Mouse (Mus musculus): ENCODE data around the gene Gm3476.
A peak's percentile ranks its signal among the peaks of the same experiment; 100 is the strongest.
"Not testable (repeated sequence)": the region's sequence is repeated elsewhere in the genome, so short reads cannot be mapped to it uniquely, and the experiment has no call there.

The Gm3476 gene

GRCm38 (mm10) chr14:6125707-6126106, at the start of gene Gm3476:
Gene Gm3476 (minus strand): TSS chr14:6125807.
- not testable (repeated sequence) for DNase-seq

GRCm38 (mm10) chr14:6163538-6163937, 37.9 kb upstream of the Gm3476 start:
- peak; percentile 2 for DNase-seq

GRCm38 (mm10) chr14:6161085-6161484, 35.5 kb upstream of the Gm3476 start:
- not testable (repeated sequence) for DNase-seq

GRCm38 (mm10) chr14:6108272-6108925, 17.2 kb downstream of the Gm3476 start, which contains the start of gene Gm3468:
Gene Gm3468 (minus strand): TSS chr14:6108665.
- peak; percentile 54 for DNase-seq

- not testable (repeated sequence) for DNase-seq
Observed at GRCm38 (mm10) chr14:6107500-6107899, 18.1 kb downstream of the Gm3476 start.

- not testable (repeated sequence) for DNase-seq
Observed at GRCm38 (mm10) chr14:6093842-6094241, 31.8 kb downstream of the Gm3476 start, which contains the start of gene Gm8206. Gene Gm8206 (minus strand): TSS chr14:6093942.

GRCm38 (mm10) chr14:6058167-6058566, 67.4 kb downstream of the Gm3476 start, which contains the start of gene Gm6337:
Gene Gm6337 (minus strand): TSS chr14:6058267.
- DNase-seq: not testable (repeated sequence)

All from thymus, postnatal 14 days (tissue).